Mouse (Mus musculus) neural tube, embryonic 12.5 days (tissue): Measurements from ENCODE around the gene Zfp991. TPM values are rescaled to one million over a fixed set of nuclear protein-coding genes. Genes with fewer than 3 reads are reported as not detected.
"Not testable (repeated sequence)": the region's sequence is repeated elsewhere in the genome, so short reads cannot be mapped to it uniquely, and the experiment has no call there.

Experiments
- ATAC-seq: fragments of 200-750 bp; cut with Nextera tagmentation; 2 replicates; pipeline ENCODE4 v1.8.0; 2017; ENCODE audit warnings: low read depth, mild to moderate bottlenecking, moderate TSS enrichment, moderate library complexity; ENCODE audit not compliant: low FRiP score
- H3K27ac ChIP-seq: fragments of 300-500 bp; sonication (generic); 2 replicates; pipeline ENCODE4 v1.5.1; 2016
- H3K27me3 ChIP-seq: fragments of 300-500 bp; sonication (generic); replicated peaks from 2 replicates; pipeline ENCODE4 v1.6.1; 2016; ENCODE audit warnings: mild to moderate bottlenecking
- H3K36me3 ChIP-seq: fragments of 300-500 bp; sonication (generic); 2 replicates; pipeline ENCODE4 v1.6.1; 2016; ENCODE audit warnings: mild to moderate bottlenecking
- H3K4me1 ChIP-seq: fragments of 300-500 bp; sonication (generic); 2 replicates; pipeline ENCODE4 v1.6.1; 2016
- H3K4me2 ChIP-seq: fragments of 300-500 bp; sonication (generic); replicated peaks from 2 replicates; pipeline ENCODE4 v1.6.1; 2016; ENCODE audit warnings: mild to moderate bottlenecking
- H3K4me3 ChIP-seq: fragments of 300-500 bp; sonication (generic); 2 replicates; pipeline ENCODE4 v1.5.1; 2016
- H3K9ac ChIP-seq: fragments of 300-500 bp; sonication (generic); 2 replicates; pipeline ENCODE4 v1.6.1; 2016; ENCODE audit warnings: mild to moderate bottlenecking
- H3K9me3 ChIP-seq: fragments of 300-500 bp; sonication (generic); 2 replicates; pipeline ENCODE4 v1.6.1; 2016; ENCODE audit warnings: mild to moderate bottlenecking
- WGBS: fragments of 180-500 bp; shearing (Covaris S2); methylation state at CpG from one replicate; pipeline ENCODE4 v1.1.7; 2016; 5-methylcytosine and 5-hydroxymethylcytosine counted together
- polyA plus RNA-seq: library from polyadenylated mRNA; unstranded; fragments of >200 nt; fragmentation: Nextera tagmentation; extraction: Ambion mirVana; gene quantifications from 2 replicates; pipeline ENCODE4 v1.2.1, GENCODE M21; 2016

Zfp991 gene
- polyA plus RNA-seq, 1 experiment from 2014 or later = 5.6 TPM

- 82% methylated on average over 3 of the region's 3 CpGs for WGBS
- not testable (repeated sequence) for H3K27ac ChIP-seq, H3K4me1 ChIP-seq, H3K9ac ChIP-seq, ATAC-seq, H3K4me2 ChIP-seq, H3K36me3 ChIP-seq, H3K27me3 ChIP-seq, H3K4me3 ChIP-seq
- peaks cover 44% of the 10 kb centered on the region for H3K9me3 ChIP-seq
These were observed 98.2 kb downstream of the Zfp991 start for GRCm38 (mm10) chr4:147230026-147230425.

Other genes with a start within 250 kb of the Zfp991 start
- not detected in 2 replicates for gene Gm21411, start 222.4 kb upstream of the Zfp991 start, polyA plus RNA-seq
- 0.13 and 0.15 TPM in 2 replicates for gene Zfp989, start 160.1 kb upstream of the Zfp991 start, polyA plus RNA-seq
- gene Rex2, start 110.2 kb upstream of the Zfp991 start, polyA plus RNA-seq = not detected in 2 replicates
- 0.08 and 0.09 TPM in 2 replicates for gene Zfp988, start 173.6 kb downstream of the Zfp991 start, polyA plus RNA-seq
- 0.28 TPM in 1 of 2 replicates, not detected in the other for gene Zfp978, start 229.3 kb downstream of the Zfp991 start, polyA plus RNA-seq